Mouse (Mus musculus) C2C12 (cell line): ENCODE data around the gene Wasl.

Experiments
- CTCF ChIP-seq: IDR thresholded peaks from one replicate; pipeline ENCODE4 v1.5.1; 2011; ENCODE audit not compliant: control insufficient read depth, insufficient read depth, insufficient read length
- FOSL1 ChIP-seq: IDR thresholded peaks from one replicate; pipeline ENCODE4 v1.8.0; 2011; ENCODE audit warnings: mild to moderate bottlenecking, low read length; ENCODE audit not compliant: poor library complexity, insufficient read depth, severe bottlenecking
- MAX ChIP-seq: IDR thresholded peaks from one replicate; pipeline ENCODE4 v1.6.1; 2011; ENCODE audit warnings: mild to moderate bottlenecking, control low read depth

GRCm38 (mm10) chr6:24683113-24683512 lies 18.3 kb upstream of the Wasl start:
- no peak for TF ChIP-seq FOSL1
- no peak for TF ChIP-seq MAX
- no peak for TF ChIP-seq CTCF
